Mouse (Mus musculus) megakaryocyte, embryonic 14.5 days (primary cell): ENCODE measurements around the gene Dnajc21. TPM values are rescaled to one million over a fixed set of nuclear protein-coding genes. Genes with fewer than 3 reads are reported as not detected.

Experiments used
- H3K27me3 ChIP-seq: replicated peaks from 2 replicates; pipeline ENCODE3; 2012; ENCODE audit warnings: inconsistent platforms
- H3K36me3 ChIP-seq: replicated peaks from 2 replicates; pipeline ENCODE3; 2012; ENCODE audit warnings: low read length, inconsistent platforms, mixed read lengths
- H3K4me1 ChIP-seq: 2 replicates; pipeline ENCODE4 v1.6.1; 2012; ENCODE audit warnings: inconsistent platforms
- H3K4me3 ChIP-seq: replicated peaks from 2 replicates; pipeline ENCODE3; 2012; ENCODE audit warnings: moderate library complexity, mild to moderate bottlenecking, inconsistent platforms
- H3K9me3 ChIP-seq: 2 replicates; pipeline ENCODE4 v1.6.1; 2012; ENCODE audit warnings: inconsistent platforms
- FLI1 ChIP-seq: IDR thresholded peaks from 2 replicates; pipeline ENCODE4 v1.6.1; 2012; ENCODE audit warnings: low read length, inconsistent platforms, mixed read lengths
- GATA1 ChIP-seq: IDR thresholded peaks from 3 replicates; pipeline ENCODE4 v1.6.1; 2012; ENCODE audit warnings: mixed read lengths, low read length, inconsistent platforms, borderline replicate concordance
- polyA plus RNA-seq: library from polyadenylated mRNA; stranded (reverse); fragments of >175 nt; gene quantifications from 2 replicates; pipeline ENCODE4 v1.2.3, GENCODE M21; 2012; ENCODE audit warnings: low replicate concordance; ENCODE audit not compliant: insufficient read depth

Dnajc21 gene
- polyA plus RNA-seq, 1 experiment: 12.6 TPM

DNA sequence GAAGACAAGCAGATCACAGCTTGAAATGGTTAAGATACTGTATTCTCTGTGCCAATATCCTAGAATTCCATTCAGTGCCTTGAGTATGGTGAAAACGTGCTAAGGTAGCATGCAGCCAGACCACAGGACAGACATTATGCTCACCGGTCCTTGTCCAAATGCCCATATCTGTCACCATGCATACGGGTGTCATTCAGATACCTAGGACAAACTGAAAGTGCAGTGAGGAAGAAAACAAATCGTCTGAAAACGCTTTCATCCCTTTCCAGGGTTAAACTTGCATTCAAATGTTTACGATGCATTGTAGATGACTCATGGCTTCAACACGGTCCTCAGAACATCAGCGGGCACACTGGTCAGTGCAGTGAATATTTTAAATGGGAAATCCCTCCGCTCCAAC, 28.8 kb downstream of the Dnajc21 start:
- Histone ChIP-seq H3K36me3 (peaks cover 65% of the 10 kb centered on the region), H3K4me1 (no peaks in the 10 kb centered on the region), H3K4me3 (no peak overlapping the region), H3K27me3 (no peaks in the 10 kb centered on the region), H3K9me3 (peaks cover 9% of the 10 kb centered on the region)
- TF ChIP-seq GATA1 (no peak), FLI1 (no peak)

GRCm38 (mm10) chr15:10439963-10440362, 30.4 kb downstream of the Dnajc21 start:
- H3K4me1 ChIP-seq: no peaks in the 10 kb centered on the region
- no peak for TF ChIP-seq GATA1
- TF ChIP-seq FLI1: no peak
- peaks cover 17% of the 10 kb centered on the region for H3K9me3 ChIP-seq

GRCm38 (mm10) chr15:10436893-10437292, 33.4 kb downstream of the Dnajc21 start:
- H3K4me1 ChIP-seq: no peaks in the 10 kb centered on the region
- no peaks in the 10 kb centered on the region for H3K27me3 ChIP-seq
- TF ChIP-seq GATA1: no peak
- TF ChIP-seq FLI1: no peak
- no peak overlapping the region for H3K4me3 ChIP-seq
- H3K9me3 ChIP-seq: peaks cover 17% of the 10 kb centered on the region
- peaks cover 27% of the 10 kb centered on the region for H3K36me3 ChIP-seq

More at GRCm38 (mm10) chr15:10439963-10440362, 30.4 kb downstream of the Dnajc21 start:
- Histone ChIP-seq H3K4me3 (no peak overlapping the region), H3K36me3 (peaks cover 54% of the 10 kb centered on the region), H3K27me3 (no peaks in the 10 kb centered on the region)

DNA sequence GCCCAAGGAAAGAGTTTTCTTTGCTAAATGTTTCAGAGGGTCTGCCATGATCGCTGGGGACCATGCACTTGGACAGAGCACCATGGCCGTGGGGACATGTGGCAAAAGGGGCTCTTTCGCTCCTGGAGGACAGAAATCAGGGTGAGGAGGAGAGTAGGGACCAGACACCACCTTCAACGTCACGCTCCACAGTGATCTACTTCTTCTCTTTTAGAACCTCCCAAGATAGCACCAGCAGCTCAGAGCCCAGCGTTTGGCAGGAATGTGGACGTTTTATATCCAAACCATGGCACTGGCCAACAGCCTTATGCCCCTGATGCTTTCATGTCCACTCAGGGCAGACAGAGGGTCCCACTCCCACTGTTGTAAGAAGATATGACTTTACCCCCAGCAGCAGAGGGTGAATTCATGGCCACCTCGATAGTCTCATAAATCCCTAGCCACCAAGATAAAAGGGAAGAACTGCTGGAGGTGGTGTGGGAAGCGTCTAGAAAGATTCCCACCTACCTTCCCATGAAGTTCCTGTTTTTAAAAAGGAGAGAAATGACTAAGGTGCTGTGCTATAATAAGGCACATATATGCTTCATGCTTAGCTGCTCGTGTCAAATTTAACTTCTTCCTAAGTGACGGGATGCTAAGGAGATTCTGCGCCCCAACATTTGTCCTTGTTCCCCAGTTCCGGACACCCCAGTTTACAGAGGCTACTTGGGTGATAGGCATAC, 43.6 kb downstream of the Dnajc21 start:
- no peak overlapping the region for H3K4me3 ChIP-seq
- H3K4me1 ChIP-seq: no peaks in the 10 kb centered on the region; the same call in 1 of the 2 replicates
- H3K36me3 ChIP-seq: no peaks in the 10 kb centered on the region
- no peaks in the 10 kb centered on the region for H3K27me3 ChIP-seq
- H3K9me3 ChIP-seq: no peaks in the 10 kb centered on the region
- no peak for TF ChIP-seq GATA1
- TF ChIP-seq FLI1: no peak

GRCm38 (mm10) chr15:10426124-10426523, 44.2 kb downstream of the Dnajc21 start:
- Histone ChIP-seq H3K4me1 (peaks cover 3% of the 10 kb centered on the region; the same call in 1 of the 2 replicates), H3K36me3 (no peaks in the 10 kb centered on the region), H3K4me3 (no peak overlapping the region), H3K9me3 (no peaks in the 10 kb centered on the region), H3K27me3 (no peaks in the 10 kb centered on the region)
- TF ChIP-seq GATA1 (no peak), FLI1 (no peak)

DNA sequence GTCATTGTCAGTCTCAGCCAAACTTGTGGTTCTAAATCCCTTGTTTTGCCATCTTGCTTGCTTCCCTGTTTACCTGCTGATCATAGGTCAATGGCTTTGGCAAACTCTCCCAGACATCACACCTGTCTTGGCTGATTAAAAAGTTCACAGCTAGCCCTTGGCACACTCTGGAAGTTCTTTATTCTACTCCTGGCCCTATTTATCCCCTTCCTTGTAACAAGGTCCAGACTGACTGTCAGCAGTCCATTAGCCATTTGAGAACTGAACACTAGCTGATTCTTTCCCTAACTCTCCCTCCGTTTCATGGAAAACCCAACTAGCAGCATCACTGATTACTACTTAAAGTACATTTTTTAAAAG, 48.6 kb downstream of the Dnajc21 start:
- TF ChIP-seq GATA1 (no peak), FLI1 (no peak)
- Histone ChIP-seq H3K9me3 (no peaks in the 10 kb centered on the region), H3K4me3 (no peak overlapping the region), H3K4me1 (peaks cover 3% of the 10 kb centered on the region; the same call in 1 of the 2 replicates), H3K36me3 (no peaks in the 10 kb centered on the region), H3K27me3 (no peaks in the 10 kb centered on the region)

DNA sequence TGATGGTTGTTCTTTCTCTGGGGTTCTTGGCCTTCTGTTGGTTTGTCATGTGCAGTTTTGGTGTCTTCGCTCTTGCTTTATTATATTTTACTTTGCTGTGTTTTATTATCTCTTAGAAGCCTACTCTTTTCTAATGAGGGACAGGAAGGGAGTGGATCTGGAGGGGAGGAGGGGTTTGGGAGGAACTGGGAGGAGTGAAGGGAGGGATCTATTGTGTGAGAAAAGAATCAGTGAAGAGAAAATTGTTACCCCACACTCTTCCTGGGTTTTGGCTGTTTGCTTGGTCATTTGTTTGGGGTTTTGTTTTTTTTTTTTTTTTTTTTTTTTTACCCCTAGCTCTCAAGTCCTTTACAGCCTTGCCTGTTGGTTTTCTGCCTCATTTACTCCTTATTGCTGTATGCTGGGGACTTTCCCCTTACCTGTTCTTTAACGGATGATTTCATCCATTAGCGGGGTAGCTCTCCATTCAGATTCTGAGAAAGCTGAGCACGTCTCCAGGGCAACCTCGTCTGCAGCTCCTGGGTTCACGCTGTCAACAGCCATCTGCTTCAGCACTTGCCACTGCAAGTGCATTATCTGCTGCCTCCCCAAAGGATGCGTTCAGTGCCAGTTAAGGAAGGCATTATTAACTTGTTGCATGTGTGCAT, 49.1 kb downstream of the Dnajc21 start:
- Histone ChIP-seq H3K9me3 (no peaks in the 10 kb centered on the region), H3K27me3 (no peaks in the 10 kb centered on the region), H3K4me1 (peaks cover 3% of the 10 kb centered on the region; the same call in 1 of the 2 replicates), H3K36me3 (no peaks in the 10 kb centered on the region), H3K4me3 (no peak overlapping the region)
- no peak for TF ChIP-seq GATA1
- TF ChIP-seq FLI1: no peak

DNA sequence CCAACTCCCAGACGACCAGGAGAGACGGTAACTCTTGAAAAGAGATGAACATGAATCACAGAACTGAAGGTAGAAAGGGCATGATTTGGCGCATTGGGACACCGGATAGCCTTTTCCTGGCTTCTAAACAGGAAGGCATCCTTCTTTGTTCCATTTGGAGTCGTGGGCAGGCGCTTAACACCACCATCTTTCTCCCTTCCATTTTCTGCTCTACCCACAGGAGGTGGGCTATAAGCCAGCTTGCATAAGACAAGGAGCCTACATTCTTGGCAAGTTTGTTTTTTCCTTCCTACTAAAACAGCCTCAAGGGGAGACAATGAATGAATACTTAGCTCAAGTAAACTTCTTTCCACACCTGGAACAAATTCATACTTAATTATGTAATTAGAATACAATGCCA, 56.7 kb downstream of the Dnajc21 start:
- H3K36me3 ChIP-seq: no peaks in the 10 kb centered on the region
- no peaks in the 10 kb centered on the region for H3K9me3 ChIP-seq
- no peaks in the 10 kb centered on the region for H3K27me3 ChIP-seq
- H3K4me3 ChIP-seq: no peak overlapping the region
- H3K4me1 ChIP-seq: no peaks in the 10 kb centered on the region
- TF ChIP-seq GATA1 (no peak), FLI1 (no peak)

DNA sequence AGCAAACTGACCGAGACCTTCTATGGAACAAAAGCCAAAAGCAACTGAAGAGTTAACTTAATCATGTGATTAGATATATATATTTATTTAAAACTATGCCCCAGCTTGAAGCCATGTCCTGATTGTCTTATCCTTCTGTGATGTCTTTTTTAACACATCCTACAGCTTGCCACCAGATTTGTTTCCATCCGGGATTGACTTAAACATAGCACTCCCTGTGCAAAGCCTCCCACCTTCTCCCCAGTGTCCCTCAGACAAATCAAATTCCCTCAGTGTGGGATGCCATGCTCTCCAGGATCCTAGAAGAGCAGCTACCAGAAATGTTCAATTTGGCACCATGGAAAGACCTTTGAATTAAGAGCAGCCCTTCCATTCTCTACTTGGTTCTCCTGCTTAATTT, 59.4 kb downstream of the Dnajc21 start:
- no peaks in the 10 kb centered on the region for H3K9me3 ChIP-seq
- TF ChIP-seq FLI1 (no peak), GATA1 (no peak)
- no peaks in the 10 kb centered on the region for H3K36me3 ChIP-seq
- no peak overlapping the region for H3K4me3 ChIP-seq
- no peaks in the 10 kb centered on the region for H3K4me1 ChIP-seq
- H3K27me3 ChIP-seq: no peaks in the 10 kb centered on the region

DNA sequence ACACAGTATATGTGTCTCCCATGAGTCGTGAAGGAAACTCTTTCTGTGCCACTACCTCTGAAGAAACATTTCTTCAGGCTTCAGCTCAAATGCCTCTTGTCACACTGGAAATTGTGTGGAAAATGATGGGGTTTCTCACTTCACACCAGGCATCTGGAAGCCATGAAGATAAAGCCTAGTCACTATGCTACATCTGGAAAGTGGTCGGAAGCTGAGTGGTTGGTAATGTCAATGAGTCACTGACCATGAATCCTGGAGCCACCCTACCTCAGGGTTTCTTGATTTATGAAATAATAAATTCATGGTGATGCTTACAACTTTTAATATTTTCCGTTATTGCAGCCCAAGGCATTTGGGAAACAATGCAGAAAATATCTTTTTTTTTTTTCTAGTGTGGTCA, 60.5 kb downstream of the Dnajc21 start:
- TF ChIP-seq GATA1 (no peak), FLI1 (no peak)
- Histone ChIP-seq H3K27me3 (no peaks in the 10 kb centered on the region), H3K4me3 (no peak overlapping the region), H3K9me3 (no peaks in the 10 kb centered on the region), H3K4me1 (no peaks in the 10 kb centered on the region), H3K36me3 (no peaks in the 10 kb centered on the region)
